Mouse (Mus musculus) embryonic fibroblast, embryonic 13.5 days (primary cell): ENCODE data around the gene Ccnjl. TPM values are rescaled to one million over a fixed set of nuclear protein-coding genes. Genes with fewer than 3 reads are reported as not detected.

Source experiments
- H3K27ac ChIP-seq: 2 replicates; pipeline ENCODE4 v1.5.1; 2012; ENCODE audit warnings: low read length, control low read depth, inconsistent platforms; ENCODE audit not compliant: insufficient read depth
- H3K4me1 ChIP-seq: 2 replicates; pipeline ENCODE4 v1.6.1; 2011; ENCODE audit warnings: low read length; ENCODE audit not compliant: control insufficient read depth, insufficient read depth
- H3K4me3 ChIP-seq: 2 replicates; pipeline ENCODE4 v1.5.1; 2011; ENCODE audit warnings: mild to moderate bottlenecking, control low read depth, low read length; ENCODE audit not compliant: insufficient read depth
- CTCF ChIP-seq: IDR thresholded peaks from 2 replicates; pipeline ENCODE4 v1.5.1; 2011; ENCODE audit warnings: mild to moderate bottlenecking, control low read depth, low read length, moderate library complexity, borderline replicate concordance; ENCODE audit not compliant: insufficient read depth
- POLR2A ChIP-seq: IDR thresholded peaks from 2 replicates; pipeline ENCODE4 v1.6.1; 2011; ENCODE audit warnings: low read depth, mild to moderate bottlenecking, control low read depth, low read length, moderate library complexity
- polyA plus RNA-seq: library from polyadenylated mRNA; stranded (reverse); fragments of >200 nt; gene quantifications from 2 replicates; pipeline ENCODE4 v1.2.4, GENCODE M21; 2011; ENCODE audit warnings: low read depth; ENCODE audit not compliant: missing spikeins, insufficient read length

The Ccnjl gene
- polyA plus RNA-seq, 1 experiment, result 0.26 TPM

DNA sequence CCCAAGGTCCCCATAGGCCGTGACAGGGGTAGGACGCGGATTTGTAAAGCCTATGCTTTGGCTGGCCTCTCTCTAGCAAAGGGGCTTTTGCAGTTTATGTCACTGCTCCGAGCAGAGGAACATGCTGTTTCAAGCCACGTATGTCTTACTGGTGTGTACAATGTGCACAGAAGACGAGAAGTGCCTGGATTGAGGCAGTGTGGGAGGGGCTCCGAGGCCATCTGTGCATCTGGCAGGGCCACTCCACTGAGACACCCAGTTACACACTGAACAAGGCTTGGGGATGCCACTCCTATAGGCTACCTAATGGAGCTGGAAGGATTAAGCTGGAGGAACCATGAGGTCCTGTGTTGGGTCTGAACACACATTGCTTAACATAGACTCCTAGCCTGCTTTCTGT lies 89.8 kb downstream of the Ccnjl start:
- H3K27ac ChIP-seq, result no peak overlapping the region
- TF ChIP-seq CTCF, result no peak
- no peak for TF ChIP-seq POLR2A
- no peaks in the 10 kb centered on the region; the same call in 1 of the 2 replicates for H3K4me1 ChIP-seq
- H3K4me3 ChIP-seq, result no peak overlapping the region

DNA sequence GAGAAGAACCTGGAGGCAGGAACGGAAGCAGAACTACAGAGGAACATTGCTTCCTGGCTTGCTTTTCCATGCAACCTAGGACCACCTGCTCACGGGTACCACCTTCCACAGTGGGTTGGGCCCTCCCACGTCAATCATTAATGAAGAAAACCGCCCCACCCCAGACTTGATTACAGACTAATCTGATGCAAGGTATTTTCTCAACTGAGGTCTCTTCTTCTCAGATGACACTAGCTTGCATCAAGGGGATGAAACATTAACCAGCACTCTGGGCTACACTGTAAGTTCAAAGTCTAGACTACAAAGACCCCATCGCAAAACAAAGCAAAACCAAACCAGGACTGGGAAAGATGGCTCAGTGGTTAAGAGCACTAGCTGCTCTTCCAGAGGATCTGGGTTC lies 93.2 kb downstream of the Ccnjl start:
- TF ChIP-seq CTCF (no peak), POLR2A (no peak)
- H3K27ac ChIP-seq, result no peak overlapping the region
- H3K4me1 ChIP-seq, result no peaks in the 10 kb centered on the region; the same call in 1 of the 2 replicates
- H3K4me3 ChIP-seq, result no peak overlapping the region

DNA sequence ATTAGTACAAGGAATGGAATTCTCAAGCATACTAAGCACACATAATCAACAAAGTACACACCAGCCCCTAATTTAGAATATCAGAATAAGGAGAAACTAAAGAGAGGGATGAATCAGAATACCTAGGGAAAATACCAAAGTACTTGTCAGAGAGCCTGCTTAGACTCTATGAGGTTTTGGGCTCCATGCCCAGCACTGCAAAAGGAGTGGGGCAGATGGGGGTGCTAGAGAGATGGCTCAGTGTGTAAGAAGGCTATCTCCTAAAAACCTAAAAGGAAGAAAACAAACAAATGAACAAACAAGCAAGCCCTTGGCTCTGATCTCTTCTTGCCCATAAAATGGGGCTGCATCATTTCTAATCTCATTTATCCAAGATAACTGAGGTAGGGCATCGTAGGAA lies 95.8 kb downstream of the Ccnjl start:
- Histone ChIP-seq H3K4me1 (no peaks in the 10 kb centered on the region), H3K4me3 (no peak overlapping the region), H3K27ac (no peak overlapping the region)
- TF ChIP-seq POLR2A (no peak), CTCF (no peak)

DNA sequence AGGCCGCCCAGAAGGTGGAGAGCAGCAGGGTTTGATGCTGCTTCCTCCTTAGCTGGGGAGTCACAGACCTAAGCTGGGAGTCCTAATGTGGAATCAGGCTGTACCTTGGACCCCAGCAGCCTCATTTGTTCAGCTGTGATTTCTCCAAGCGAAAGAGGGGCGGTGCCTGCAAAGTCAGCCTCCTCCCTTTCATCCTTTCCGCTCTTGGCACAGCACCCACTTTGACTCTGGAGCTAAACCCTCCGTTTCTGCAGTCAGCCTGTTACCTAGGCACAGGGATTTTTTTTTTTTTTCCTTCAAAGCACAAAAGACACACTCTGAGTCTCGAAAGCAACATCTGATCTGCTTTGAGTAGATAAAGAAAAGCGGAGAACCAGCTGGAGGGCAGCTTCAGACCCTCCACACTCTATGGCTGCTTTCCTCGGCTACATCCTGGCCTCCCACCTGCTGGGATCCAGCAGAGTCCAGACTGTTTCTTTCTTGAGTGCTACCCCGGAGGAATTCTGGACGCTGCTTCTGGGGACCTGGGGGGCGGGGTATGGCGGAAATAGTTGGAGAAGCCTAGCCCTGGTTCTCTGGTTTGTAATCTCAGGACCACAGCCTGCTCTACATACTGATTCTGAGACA lies 97.8 kb downstream of the Ccnjl start:
- no peak overlapping the region for H3K4me3 ChIP-seq
- no peak overlapping the region for H3K27ac ChIP-seq
- no peak for TF ChIP-seq CTCF
- no peak for TF ChIP-seq POLR2A
- H3K4me1 ChIP-seq, result no peaks in the 10 kb centered on the region

DNA sequence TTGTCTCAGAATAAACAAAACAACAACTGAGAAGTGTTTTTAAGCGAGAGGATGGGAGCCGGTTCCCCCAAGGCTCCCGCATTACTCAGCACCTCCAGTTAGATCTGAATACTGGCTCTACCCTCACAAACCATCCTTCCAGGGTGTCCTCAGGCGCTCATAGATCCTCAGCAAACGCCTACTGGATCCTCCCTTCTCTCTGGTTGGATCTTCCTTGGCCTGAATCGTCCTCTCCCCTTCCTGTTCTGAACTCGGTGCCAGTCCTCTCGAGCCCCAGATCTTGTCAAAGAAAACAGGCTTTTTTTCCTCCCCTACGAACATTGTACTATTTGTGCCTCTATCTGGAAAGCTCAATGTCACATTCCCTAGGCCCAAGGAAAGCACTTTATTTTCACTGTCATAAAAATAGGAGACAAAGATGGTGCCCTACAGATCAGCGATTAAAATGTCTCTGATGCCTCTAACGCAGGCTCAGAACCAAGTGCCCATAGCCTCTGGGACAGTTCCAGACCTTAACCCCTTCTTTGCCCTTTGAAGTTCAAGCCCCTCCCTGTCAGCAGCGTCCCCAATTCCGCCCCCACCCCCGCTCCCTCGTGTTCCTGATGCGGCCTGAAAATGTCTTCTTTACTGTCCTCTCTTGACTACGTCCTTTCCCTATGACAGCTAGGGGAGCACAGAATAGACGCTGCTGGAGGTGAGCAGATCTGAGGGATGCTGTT lies 98.5 kb downstream of the Ccnjl start:
- H3K4me1 ChIP-seq, result no peaks in the 10 kb centered on the region
- no peak overlapping the region for H3K27ac ChIP-seq
- TF ChIP-seq CTCF (no peak), POLR2A (no peak)
- no peak overlapping the region for H3K4me3 ChIP-seq

DNA sequence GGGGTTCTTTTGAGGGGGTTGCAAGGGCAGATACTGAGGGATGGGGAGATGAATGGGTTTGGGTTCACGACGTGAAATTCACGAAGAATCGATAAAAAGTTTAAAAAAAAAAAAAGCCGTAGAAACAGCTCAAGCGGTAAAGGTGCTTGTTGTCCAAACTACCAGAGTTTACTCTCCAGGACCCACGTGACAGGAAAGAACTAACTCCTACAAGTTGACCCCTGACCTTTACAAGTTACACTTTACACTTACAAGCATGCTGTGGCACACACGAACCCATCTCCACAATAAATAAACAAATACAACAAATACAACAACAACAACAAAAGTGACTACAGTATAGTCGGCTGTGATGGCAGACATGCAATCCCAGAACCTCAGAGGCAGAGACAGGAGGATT lies 103.1 kb downstream of the Ccnjl start:
- Histone ChIP-seq H3K27ac (no peak overlapping the region), H3K4me1 (no peaks in the 10 kb centered on the region), H3K4me3 (no peak overlapping the region)
- TF ChIP-seq POLR2A, result no peak
- no peak for TF ChIP-seq CTCF

DNA sequence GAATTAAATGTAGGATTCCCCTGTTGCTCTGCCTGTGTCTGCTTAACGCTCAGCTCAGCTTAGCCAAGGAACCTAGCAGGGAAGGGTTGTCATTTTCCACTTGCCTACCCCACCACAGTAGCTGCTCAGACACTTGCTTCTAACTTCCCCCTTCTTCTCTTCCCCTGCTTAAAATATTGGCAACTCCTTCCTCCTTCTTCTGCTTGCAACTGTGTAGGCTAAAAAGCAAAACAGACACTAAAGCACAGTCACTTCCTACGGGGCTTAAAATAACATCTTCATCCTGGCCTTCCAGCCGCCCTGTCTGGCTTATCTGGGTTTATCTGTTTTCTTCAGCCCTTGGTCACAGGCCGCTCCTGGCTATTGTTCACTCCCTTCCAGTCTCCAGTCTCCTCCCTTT lies 104.0 kb downstream of the Ccnjl start:
- no peak for TF ChIP-seq CTCF
- no peak for TF ChIP-seq POLR2A
- Histone ChIP-seq H3K27ac (no peak overlapping the region), H3K4me1 (no peaks in the 10 kb centered on the region), H3K4me3 (no peak overlapping the region)

DNA sequence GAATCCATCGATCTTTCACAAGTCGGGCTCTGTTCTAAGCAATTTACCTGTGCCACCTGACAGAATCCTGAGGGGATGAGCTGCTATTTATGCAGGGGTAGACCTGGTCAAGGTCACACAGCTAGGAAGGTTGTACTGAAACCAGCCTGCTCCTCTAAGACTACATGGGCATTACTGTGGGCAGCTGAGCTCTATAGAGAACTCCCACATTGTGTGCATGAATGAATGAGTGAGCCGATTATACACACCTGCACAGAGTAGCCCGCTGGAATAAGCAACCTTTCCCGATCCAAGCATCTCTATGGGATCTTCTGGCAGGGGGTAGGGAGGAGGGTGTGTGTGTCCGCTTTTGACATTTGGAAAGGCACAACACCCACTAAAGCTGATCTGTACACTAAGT lies 104.6 kb downstream of the Ccnjl start:
- H3K4me3 ChIP-seq, result no peak overlapping the region
- no peak overlapping the region for H3K27ac ChIP-seq
- H3K4me1 ChIP-seq, result no peaks in the 10 kb centered on the region
- no peak for TF ChIP-seq POLR2A
- TF ChIP-seq CTCF, result no peak

DNA sequence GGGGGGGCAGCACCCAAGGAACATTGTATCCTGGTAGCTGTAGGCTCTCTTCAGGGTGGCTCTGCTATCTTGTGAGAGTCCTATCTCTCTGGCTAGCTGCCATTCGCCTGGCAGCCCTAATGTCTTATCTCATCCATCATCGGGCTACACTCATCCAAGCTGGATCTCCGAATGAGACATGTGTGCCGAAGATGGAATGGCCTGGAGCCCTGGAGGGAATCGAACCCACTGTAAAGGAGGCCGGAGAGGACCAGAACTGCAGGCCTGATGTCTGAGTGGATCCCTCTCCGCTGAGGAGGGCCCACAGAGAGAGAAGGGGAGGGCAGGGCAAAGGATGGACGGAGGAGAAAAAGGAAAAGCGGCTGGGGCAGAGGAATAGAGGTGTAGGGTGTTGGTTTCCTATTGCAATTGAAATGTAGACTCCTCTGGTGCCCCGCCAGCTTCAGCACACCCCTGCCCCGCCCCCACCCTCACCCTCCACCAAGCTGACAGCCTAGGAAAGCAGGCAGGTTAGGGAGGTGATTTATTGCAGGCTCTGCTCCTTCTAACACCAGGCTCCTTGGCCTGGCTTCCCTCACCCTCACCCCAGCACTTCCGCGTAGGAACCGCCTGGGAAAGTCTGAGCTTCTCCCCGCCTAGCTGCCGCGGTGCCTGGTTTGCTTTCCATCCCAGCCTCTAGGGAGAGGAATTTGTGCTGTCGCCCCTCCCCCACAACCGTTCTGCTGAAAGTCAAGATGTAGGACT lies 105.2 kb downstream of the Ccnjl start:
- H3K4me1 ChIP-seq, result no peaks in the 10 kb centered on the region
- no peak overlapping the region for H3K4me3 ChIP-seq

More for the DNA sequence above, 105.2 kb downstream of the Ccnjl start:
- H3K27ac ChIP-seq, result no peak overlapping the region
- peak; percentile 25; the same call in 1 of the 2 replicates for TF ChIP-seq POLR2A
- no peak for TF ChIP-seq CTCF

Other genes with a start within 250 kb of the Ccnjl start
- gene Pttg1, start 102.5 kb upstream of the Ccnjl start, polyA plus RNA-seq, result 40.7 and 57.0 TPM in 2 replicates
- gene Slu7, start 95.0 kb upstream of the Ccnjl start, polyA plus RNA-seq, result 34.7 and 42.0 TPM in 2 replicates
- gene C1qtnf2, start 54.5 kb upstream of the Ccnjl start, polyA plus RNA-seq, result 4.0 and 5.9 TPM in 2 replicates
- gene 4933415A04Rik, start 58.3 kb downstream of the Ccnjl start, polyA plus RNA-seq, result not detected in 2 replicates
- not detected in 2 replicates for gene Fabp6, start 72.8 kb downstream of the Ccnjl start, polyA plus RNA-seq
- 23.9 and 27.6 TPM in 2 replicates for gene Pwwp2a, start 153.2 kb downstream of the Ccnjl start, polyA plus RNA-seq
- 44.0 and 49.5 TPM in 2 replicates for gene Ttc1, start 219.2 kb downstream of the Ccnjl start, polyA plus RNA-seq